Mouse (Mus musculus) heart, adult 2 months (tissue): ENCODE measurements at regions not wholly inside any gene's neighbourhood (a gene's known extent, or its start where the extent isn't known, plus 50 kb on each side); places are given as distances from the start of the nearest gene placed in this dataset.

ENCODE experiments used
- DNase-seq, 2 experiments: peaks; one replicate each; pipeline ENCODE4 v3.0.0; 2021
- H3K27ac ChIP-seq: fragments of 200-600 bp; 2 replicates; pipeline ENCODE4 v1.8.1; 2022
- H3K27me3 ChIP-seq: fragments of 200-500 bp; 2 replicates; pipeline ENCODE4 v1.6.1; 2012; ENCODE audit warnings: mild to moderate bottlenecking, low read length, inconsistent platforms, mixed read lengths; ENCODE audit not compliant: control insufficient read depth, insufficient read depth
- H3K36me3 ChIP-seq: fragments of 200-500 bp; 2 replicates; pipeline ENCODE4 v1.6.1; 2012; ENCODE audit warnings: low read length, inconsistent platforms; ENCODE audit not compliant: control insufficient read depth, insufficient read depth
- H3K4me1 ChIP-seq: fragments of 200-500 bp; 2 replicates; pipeline ENCODE4 v1.6.1; 2011; ENCODE audit warnings: low read length; ENCODE audit not compliant: control insufficient read depth, insufficient read depth
- H3K4me3 ChIP-seq: fragments of 200-600 bp; 2 replicates; pipeline ENCODE4 v1.8.1; 2022
- H3K79me2 ChIP-seq: fragments of 200-500 bp; replicated peaks from 2 replicates; pipeline ENCODE4 v1.6.1; 2012; ENCODE audit warnings: mild to moderate bottlenecking, inconsistent platforms, low read length, moderate library complexity, mixed read lengths; ENCODE audit not compliant: control insufficient read depth, insufficient read depth
- H3K9ac ChIP-seq: fragments of 200-500 bp; 2 replicates; pipeline ENCODE4 v1.6.1; 2012; ENCODE audit warnings: low read depth, mild to moderate bottlenecking, control low read depth, inconsistent platforms, low read length, mixed read lengths
- CTCF ChIP-seq: fragments of 200-600 bp; IDR thresholded peaks from 2 replicates; pipeline ENCODE4 v1.8.1; 2022; ENCODE audit warnings: antibody characterized with exemption, mild to moderate bottlenecking, moderate library complexity
- EP300 ChIP-seq: fragments of 200-500 bp; IDR thresholded peaks from 2 replicates; pipeline ENCODE4 v1.6.1; 2011; ENCODE audit warnings: low read depth, low read length, control low read depth; ENCODE audit not compliant: insufficient read depth
- POLR2A ChIP-seq: fragments of 200-500 bp; IDR thresholded peaks from 2 replicates; pipeline ENCODE4 v1.6.1; 2011; ENCODE audit warnings: mild to moderate bottlenecking, low read depth, low read length, control low read depth; ENCODE audit not compliant: insufficient read depth
- WGBS: fragments of 180-500 bp; shearing (Covaris S2); methylation state at CpG from one replicate; pipeline ENCODE4 v1.1.7; 2018; 5-methylcytosine and 5-hydroxymethylcytosine counted together
- intact Hi-C: fragments of 180-260 bp; cut with DNase I; formaldehyde crosslinking; loops from one replicate; pipeline ENCODE4 v1.15.1; 2025

DNA sequence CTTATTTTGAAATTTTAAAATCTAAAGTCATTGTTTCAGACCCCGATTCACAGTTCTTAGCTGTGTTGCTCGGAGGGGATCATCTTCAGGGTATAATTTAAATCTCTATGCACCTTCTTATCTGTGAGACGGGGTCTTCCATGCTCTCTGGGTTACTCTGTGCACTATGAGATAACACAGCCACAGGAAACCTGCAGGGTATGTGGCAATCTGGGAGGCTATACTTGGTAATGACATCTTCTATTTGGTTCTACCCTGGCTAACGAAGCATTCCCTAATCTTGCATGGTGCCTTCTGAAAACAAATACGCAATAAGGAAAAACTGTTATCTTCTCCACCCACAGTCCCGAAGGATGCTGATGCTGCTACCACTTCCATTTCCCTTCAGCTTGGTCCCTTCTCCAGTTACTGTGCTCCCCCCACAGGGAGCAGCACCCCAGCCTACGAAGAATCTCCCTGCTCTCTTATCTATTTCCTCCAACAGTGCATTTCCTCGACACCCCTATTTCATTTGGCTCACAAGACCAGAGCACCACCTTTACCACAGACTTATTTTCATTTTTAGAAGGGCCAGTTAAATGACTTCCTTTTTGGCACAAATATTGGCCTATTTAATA is 378.2 kb downstream of the Gm9195 start:
- Histone ChIP-seq H3K27me3 (no peaks in the 10 kb centered on the region), H3K4me3 (no peak overlapping the region), H3K79me2 (no peaks in the 10 kb centered on the region), H3K36me3 (no peaks in the 10 kb centered on the region), H3K9ac (no peak overlapping the region), H3K4me1 (peaks cover 2% of the 10 kb centered on the region; the same call in 1 of the 2 replicates), H3K27ac (no peak overlapping the region)
- TF ChIP-seq EP300 (no peak), CTCF (no peak)
- WGBS: 38% methylated on average over 8 of the region's 8 CpGs
- intact Hi-C loops: no loop called here
- DNase-seq: no peak

DNA sequence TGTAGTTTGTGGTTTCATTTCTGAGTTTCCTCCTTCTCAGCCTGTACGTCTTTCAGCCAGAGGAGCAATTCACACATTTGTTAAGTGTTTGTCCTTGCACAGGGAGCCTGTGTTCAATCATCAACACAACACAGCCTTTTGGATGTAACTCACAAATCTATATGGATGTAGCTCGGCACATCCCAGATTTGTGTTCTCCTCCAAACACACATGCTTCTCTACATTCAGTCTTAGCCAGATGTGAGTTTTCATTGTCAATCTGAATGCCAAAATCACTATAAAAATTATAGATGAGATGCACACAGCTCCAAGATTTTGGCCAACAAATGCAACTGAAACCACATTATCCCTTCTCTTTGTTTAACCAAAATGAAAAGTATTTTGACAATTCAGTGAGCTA is 380.9 kb downstream of the Gm9195 start:
- TF ChIP-seq EP300 (no peak), CTCF (no peak), POLR2A (no peak)
- Histone ChIP-seq H3K27me3 (no peaks in the 10 kb centered on the region), H3K79me2 (no peaks in the 10 kb centered on the region), H3K4me1 (peaks cover 2% of the 10 kb centered on the region; the same call in 1 of the 2 replicates), H3K36me3 (no peaks in the 10 kb centered on the region), H3K27ac (no peak overlapping the region), H3K9ac (no peak overlapping the region), H3K4me3 (no peak overlapping the region)
- WGBS: 51% methylated on average over 2 of the region's 2 CpGs
- DNase-seq: no peak
- intact Hi-C loops: no loop called here

DNA sequence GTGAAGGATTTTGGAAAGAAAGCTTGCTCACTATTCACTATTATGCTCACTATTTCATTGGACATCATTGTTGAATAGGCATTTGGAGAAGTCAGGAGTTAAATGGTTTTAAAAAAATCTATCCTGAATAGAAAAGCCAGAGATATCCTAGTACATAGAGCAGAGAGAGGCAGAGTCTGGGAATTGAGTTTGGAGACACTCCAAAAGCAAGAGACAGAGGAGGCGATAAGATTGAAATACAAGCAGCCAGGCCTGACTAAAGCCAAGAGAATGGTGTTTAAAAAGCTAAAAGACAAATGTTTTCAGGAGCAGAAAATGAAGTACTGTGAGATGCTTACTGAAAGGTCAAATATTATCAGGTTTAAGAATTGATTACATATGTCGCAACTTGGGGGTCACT is 400.1 kb downstream of the Gm9195 start:
- intact Hi-C loops: no loop called here
- Histone ChIP-seq H3K9ac (no peak overlapping the region), H3K4me1 (no peaks in the 10 kb centered on the region), H3K4me3 (no peak overlapping the region), H3K27ac (no peak overlapping the region), H3K79me2 (no peaks in the 10 kb centered on the region), H3K27me3 (no peaks in the 10 kb centered on the region), H3K36me3 (no peaks in the 10 kb centered on the region)
- DNase-seq: no peak
- 55% methylated on average over 2 of the region's 2 CpGs for WGBS
- no peak for TF ChIP-seq POLR2A
- no peak for TF ChIP-seq CTCF
- no peak for TF ChIP-seq EP300

DNA sequence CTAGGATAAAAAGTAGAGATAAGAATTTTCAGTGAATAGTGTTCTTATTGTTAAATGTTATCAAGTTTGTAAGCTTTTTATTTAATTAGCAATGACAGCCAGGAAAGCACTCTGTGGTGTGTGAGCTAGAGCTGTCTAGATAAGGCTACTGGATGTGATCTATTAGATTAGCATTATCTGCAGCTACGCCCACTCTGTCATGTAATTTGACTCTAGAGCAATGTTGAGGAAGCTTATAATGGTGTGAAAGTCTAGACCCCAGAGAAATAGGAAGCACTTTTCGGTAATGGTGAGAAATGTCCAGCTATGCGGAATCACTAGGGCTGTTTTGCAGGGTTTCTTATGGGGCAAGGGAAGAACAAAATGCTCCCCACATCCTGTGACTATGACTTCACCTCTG is 410.2 kb downstream of the Gm9195 start:
- no peak overlapping the region for H3K27ac ChIP-seq
- WGBS: 34% methylated on average over 3 of the region's 3 CpGs
- no peaks in the 10 kb centered on the region for H3K4me1 ChIP-seq
- no peak overlapping the region for H3K9ac ChIP-seq
- H3K4me3 ChIP-seq: no peak overlapping the region
- no peaks in the 10 kb centered on the region for H3K27me3 ChIP-seq
- no peaks in the 10 kb centered on the region for H3K79me2 ChIP-seq
- DNase-seq: no peak
- no peak for TF ChIP-seq CTCF
- TF ChIP-seq POLR2A: no peak
- TF ChIP-seq EP300: no peak
- intact Hi-C loops: no loop called here
- no peaks in the 10 kb centered on the region for H3K36me3 ChIP-seq

DNA sequence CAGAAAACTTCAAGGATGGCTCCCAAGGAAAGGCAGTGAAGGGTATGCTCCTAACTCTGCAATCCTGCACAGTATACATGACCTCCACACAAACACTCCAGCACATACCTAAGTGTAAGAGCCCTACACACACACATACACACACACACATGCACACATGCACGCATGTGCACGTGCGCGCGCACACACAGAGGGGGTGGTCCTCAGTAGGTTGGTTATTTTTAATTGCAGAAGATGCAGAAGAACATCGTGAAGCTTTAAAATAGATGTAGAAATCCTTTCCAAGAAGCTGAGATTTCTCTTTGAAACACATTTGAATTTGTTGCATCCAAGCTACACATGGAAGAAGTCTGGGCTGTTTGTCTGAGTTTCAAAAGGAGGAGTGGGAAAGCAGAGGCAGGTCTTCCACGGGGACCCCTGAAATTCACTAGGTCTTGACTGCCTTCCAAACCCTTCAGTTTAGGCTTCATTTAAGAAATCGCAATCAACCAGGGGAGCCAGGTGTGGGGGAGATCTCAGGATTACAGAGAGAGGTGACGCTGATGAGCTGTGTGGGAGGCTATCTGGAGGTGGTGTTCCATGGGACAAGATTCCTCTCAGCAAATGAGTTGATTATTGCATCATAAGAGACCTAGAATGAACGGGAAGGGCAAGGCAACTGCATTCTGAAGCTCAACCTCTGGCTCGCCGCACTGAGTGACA is 427.4 kb downstream of the Gm9195 start:
- no peaks in the 10 kb centered on the region for H3K4me1 ChIP-seq
- WGBS: 87% methylated on average over 12 of the region's 12 CpGs
- no peaks in the 10 kb centered on the region for H3K36me3 ChIP-seq
- H3K4me3 ChIP-seq: no peak overlapping the region
- H3K79me2 ChIP-seq: no peaks in the 10 kb centered on the region
- TF ChIP-seq POLR2A (no peak), CTCF (no peak), EP300 (no peak)
- H3K27me3 ChIP-seq: no peaks in the 10 kb centered on the region
- no peak overlapping the region for H3K9ac ChIP-seq
- DNase-seq: no peak
- H3K27ac ChIP-seq: no peak overlapping the region
- intact Hi-C loops: no loop called here

DNA sequence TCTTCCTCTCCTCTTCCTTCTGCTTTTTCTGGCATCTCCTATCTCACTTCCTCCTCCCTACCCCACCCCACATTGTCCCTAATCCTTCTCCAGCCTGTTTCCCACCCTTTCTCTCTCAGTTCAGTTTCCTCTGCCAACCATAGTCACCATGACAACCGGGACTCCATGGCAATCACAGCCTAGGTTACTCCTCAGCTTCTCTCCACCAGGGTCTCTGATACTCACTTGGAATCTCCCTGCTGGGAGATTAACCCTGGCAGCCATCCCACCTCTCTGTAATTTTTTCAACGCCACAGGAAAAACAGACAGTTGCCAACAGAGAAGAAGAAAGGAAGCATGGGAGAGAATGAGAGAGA is 448.8 kb downstream of the Gm9195 start:
- no peak overlapping the region for H3K27ac ChIP-seq
- H3K4me1 ChIP-seq: no peaks in the 10 kb centered on the region
- no peaks in the 10 kb centered on the region for H3K27me3 ChIP-seq
- H3K4me3 ChIP-seq: no peak overlapping the region
- no peaks in the 10 kb centered on the region for H3K36me3 ChIP-seq
- no peaks in the 10 kb centered on the region for H3K79me2 ChIP-seq
- intact Hi-C loops: no loop called here
- DNase-seq: no peak
- H3K9ac ChIP-seq: no peak overlapping the region
- TF ChIP-seq POLR2A (no peak), CTCF (no peak), EP300 (no peak)
- 19% methylated on average over 2 of the region's 2 CpGs for WGBS
